Mouse (Mus musculus) liver, embryonic 14.5 days (tissue): Measurements from ENCODE around the gene Agrp. TPM values are rescaled to one million over a fixed set of nuclear protein-coding genes. Genes with fewer than 3 reads are reported as not detected.

Experiments
- ATAC-seq: fragments of 200-750 bp; cut with Nextera tagmentation; 2 replicates; pipeline ENCODE4 v1.8.0; 2017; ENCODE audit warnings: moderate number of reproducible peaks, mild to moderate bottlenecking, moderate library complexity; ENCODE audit not compliant: insufficient read depth
- DNase-seq, 3 experiments: peaks; one replicate each; pipeline ENCODE4 v3.0.0-alpha.2; 2012 to 2013; ENCODE audit warnings: low read depth in 3 of 3, low spot score in 3 of 3
- H3K27ac ChIP-seq: fragments of 300-500 bp; sonication (generic); 2 replicates; pipeline ENCODE4 v1.5.1; 2014; ENCODE audit warnings: moderate library complexity, mild to moderate bottlenecking, control low read depth, inconsistent platforms
- H3K27me3 ChIP-seq: fragments of 300-500 bp; sonication (generic); 2 replicates; pipeline ENCODE4 v1.6.1; 2014; ENCODE audit warnings: mild to moderate bottlenecking, low read length, moderate library complexity; ENCODE audit not compliant: control insufficient read depth, insufficient read depth
- H3K36me3 ChIP-seq: fragments of 300-500 bp; sonication (generic); replicated peaks from 2 replicates; pipeline ENCODE4 v1.6.1; 2014; ENCODE audit warnings: low read depth; ENCODE audit not compliant: control insufficient read depth, insufficient read depth
- H3K4me1 ChIP-seq, 2 experiments: fragments of 200-500 bp in 1 of 2; fragments of 300-500 bp in 1 of 2; sonication (generic) in 1 of 2; replicated peaks; 2 replicates each; pipeline ENCODE4 v1.6.1; 2012 to 2014; ENCODE audit warnings: antibody characterized with exemption in 1 of 2, inconsistent platforms in 1 of 2, low read length in 1 of 2; ENCODE audit not compliant: control insufficient read depth in 2 of 2, insufficient read depth in 2 of 2
- H3K4me2 ChIP-seq: fragments of 300-500 bp; sonication (generic); 2 replicates; pipeline ENCODE4 v1.6.1; 2014; ENCODE audit warnings: low read depth, mild to moderate bottlenecking, control low read depth, moderate library complexity
- H3K4me3 ChIP-seq, 2 experiments: fragments of 200-500 bp in 1 of 2; fragments of 300-500 bp in 1 of 2; sonication (generic) in 1 of 2; 2 replicates each; pipeline ENCODE4 v1.5.1; 2012 to 2014; ENCODE audit warnings: low read depth in 2 of 2, low read length in 2 of 2, mild to moderate bottlenecking in 2 of 2, control low read depth in 1 of 2, inconsistent platforms in 1 of 2, moderate library complexity in 1 of 2; ENCODE audit not compliant: insufficient read depth in 1 of 2
- H3K9ac ChIP-seq: fragments of 300-500 bp; sonication (generic); replicated peaks from 2 replicates; pipeline ENCODE4 v1.6.1; 2014; ENCODE audit warnings: mild to moderate bottlenecking, control low read depth, moderate library complexity
- H3K9me3 ChIP-seq: fragments of 300-500 bp; sonication (generic); 2 replicates; pipeline ENCODE4 v1.6.1; 2016; ENCODE audit warnings: low read length, mixed read lengths; ENCODE audit not compliant: control insufficient read depth
- CTCF ChIP-seq: IDR thresholded peaks from 2 replicates; pipeline ENCODE4 v1.5.1; 2016; ENCODE audit warnings: antibody characterized with exemption, low read depth, control low read depth
- EP300 ChIP-seq: IDR thresholded peaks from 2 replicates; pipeline ENCODE4 v1.6.1; 2016; ENCODE audit warnings: antibody characterized with exemption, low read depth
- WGBS: fragments of 180-500 bp; shearing (Covaris S2); extraction: QIAGEN DNeasy Blood & Tissue Kit; methylation state at CpG from one replicate; pipeline ENCODE4 v1.1.7; 2014; ENCODE audit not compliant: insufficient replicate concordance; 5-methylcytosine and 5-hydroxymethylcytosine counted together
- polyA plus RNA-seq, 2 experiments: library from polyadenylated mRNA; depleted of rRNA in 1 of 2; stranded (reverse) in 1 of 2; unstranded in 1 of 2; fragments of >200 nt; fragmentation: Nextera tagmentation in 1 of 2; extraction: Ambion mirVana in 1 of 2; gene quantifications; 2 replicates each; pipeline versions ENCODE4 v1.2.1 to v1.2.3; 2012 to 2014

Gene Agrp
- polyA plus RNA-seq, 2 experiments, result 0.27 TPM; not detected in 1

- H3K9ac ChIP-seq, result no peak overlapping the region
- no peaks in the 10 kb centered on the region; a peak in 1 of 4 replicates for H3K4me1 ChIP-seq
- DNase-seq, result peak in 2 of 3 experiments; percentile 39 to 55
- no peak overlapping the region for H3K4me2 ChIP-seq
- no peak overlapping the region for H3K4me3 ChIP-seq
- TF ChIP-seq CTCF (peak; percentile 96), EP300 (no peak)
- peak; percentile 67 for ATAC-seq
- H3K27ac ChIP-seq, result no peak overlapping the region
- H3K9me3 ChIP-seq, result no peaks in the 10 kb centered on the region
- no peaks in the 10 kb centered on the region for H3K36me3 ChIP-seq
- no peaks in the 10 kb centered on the region for H3K27me3 ChIP-seq
Observed at GRCm38 (mm10) chr8:105554087-105554486, 83.1 kb downstream of the Agrp start.

GRCm38 (mm10) chr8:105552824-105553223 lies 84.4 kb downstream of the Agrp start:
- no peaks in the 10 kb centered on the region for H3K36me3 ChIP-seq
- 72% methylated on average over 1 of the region's 1 CpGs for WGBS
- ATAC-seq, result no peak

GRCm38 (mm10) chr8:105552032-105552431 lies 85.2 kb downstream of the Agrp start:
- no peak overlapping the region for H3K4me3 ChIP-seq
- H3K9me3 ChIP-seq, result no peaks in the 10 kb centered on the region
- H3K4me1 ChIP-seq, result no peaks in the 10 kb centered on the region; a peak in 1 of 4 replicates
- no peak overlapping the region for H3K4me2 ChIP-seq
- no peaks in the 10 kb centered on the region for H3K36me3 ChIP-seq
- ATAC-seq, result no peak
- no peaks in the 10 kb centered on the region for H3K27me3 ChIP-seq
- TF ChIP-seq EP300, result no peak
- TF ChIP-seq CTCF, result no peak
- H3K27ac ChIP-seq, result no peak overlapping the region
- WGBS, result 74% methylated on average over 2 of the region's 2 CpGs
- DNase-seq, result no peak
- H3K9ac ChIP-seq, result no peak overlapping the region

More at GRCm38 (mm10) chr8:105552824-105553223, 84.4 kb downstream of the Agrp start:
- Histone ChIP-seq H3K4me1 (no peaks in the 10 kb centered on the region; a peak in 1 of 4 replicates), H3K9me3 (no peaks in the 10 kb centered on the region), H3K4me2 (no peak overlapping the region), H3K27me3 (no peaks in the 10 kb centered on the region), H3K4me3 (no peak overlapping the region), H3K9ac (no peak overlapping the region), H3K27ac (no peak overlapping the region)
- TF ChIP-seq CTCF (no peak), EP300 (no peak)
- DNase-seq, result no peak

DNA sequence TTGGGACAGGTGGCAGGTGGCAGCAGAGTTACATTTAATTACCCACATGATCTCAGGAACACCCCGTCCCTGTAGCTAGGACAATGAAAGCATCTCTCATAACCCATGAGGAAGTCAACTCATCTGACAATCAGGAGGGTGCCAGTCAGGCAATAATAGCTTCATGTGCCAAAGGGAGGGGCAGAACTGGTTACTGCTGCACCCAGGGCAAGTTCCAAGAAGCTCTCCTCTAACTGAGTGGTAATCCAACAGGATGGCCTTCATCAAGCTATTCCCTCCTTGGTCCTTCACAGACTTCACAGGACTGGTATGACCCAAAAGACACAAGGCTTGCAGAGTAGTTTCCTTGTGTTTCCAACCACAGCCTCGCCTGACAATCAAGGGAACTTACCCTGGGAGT lies 87.1 kb downstream of the Agrp start:
- Histone ChIP-seq H3K4me1 (peaks cover 8 to 13% of the 10 kb centered on the region in 2 experiments), H3K36me3 (no peaks in the 10 kb centered on the region), H3K27ac (no peak overlapping the region), H3K4me2 (no peak overlapping the region), H3K4me3 (no peak overlapping the region), H3K9me3 (no peaks in the 10 kb centered on the region), H3K9ac (no peak overlapping the region), H3K27me3 (no peaks in the 10 kb centered on the region)
- WGBS, result 45% methylated on average over 2 of the region's 2 CpGs
- ATAC-seq (no peak), DNase-seq (no peak)
- TF ChIP-seq EP300 (no peak), CTCF (no peak)

GRCm38 (mm10) chr8:105549506-105549905 lies 87.7 kb downstream of the Agrp start:
- DNase-seq, result no peak

More at GRCm38 (mm10) chr8:105549506-105549905, 87.7 kb downstream of the Agrp start:
- TF ChIP-seq CTCF (no peak), EP300 (no peak)
- Histone ChIP-seq H3K36me3 (no peaks in the 10 kb centered on the region), H3K27me3 (no peaks in the 10 kb centered on the region), H3K9me3 (no peaks in the 10 kb centered on the region), H3K4me2 (no peak overlapping the region), H3K9ac (no peak overlapping the region), H3K4me3 (no peak overlapping the region), H3K27ac (no peak overlapping the region), H3K4me1 (peaks cover 14 to 18% of the 10 kb centered on the region in 2 experiments)
- ATAC-seq, result no peak
- WGBS, result 80% methylated on average over 1 of the region's 1 CpGs
